Mouse (Mus musculus): ENCODE data around the gene Tnfsf9. TPM values are rescaled to one million over a fixed set of nuclear protein-coding genes. Genes with fewer than 3 reads are reported as not detected.

Tnfsf9 gene
- polyA plus RNA-seq, 2 experiments: 6.8 to 10.6 TPM

DNA sequence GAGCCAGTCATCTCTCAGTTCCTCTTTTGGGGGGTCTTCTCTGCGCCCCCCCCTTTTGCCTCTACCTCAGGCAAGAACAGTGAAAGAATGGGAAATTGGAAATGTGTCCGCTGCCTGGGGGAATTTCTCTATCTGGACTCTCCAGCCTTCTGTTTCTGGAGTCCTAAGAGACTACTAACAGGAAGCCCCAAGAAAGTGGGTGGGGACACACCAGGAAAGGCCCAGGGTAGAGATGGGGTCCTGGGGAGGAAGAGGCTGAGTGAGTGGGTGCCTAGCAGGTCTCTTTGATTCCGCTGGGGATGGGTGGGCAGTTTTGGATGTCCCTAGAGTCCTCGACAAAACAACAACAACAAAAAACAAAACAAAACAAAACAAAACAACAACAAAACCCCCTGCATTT, 629 bp upstream of the Tnfsf9 start:
- no peak for ATAC-seq (ENCODE audit: low FRiP score, low read depth)
- WGBS: 40% methylated on average over 4 of the region's 4 CpGs
- no peak for DNase-seq (ENCODE audit: low spot score)

DNA sequence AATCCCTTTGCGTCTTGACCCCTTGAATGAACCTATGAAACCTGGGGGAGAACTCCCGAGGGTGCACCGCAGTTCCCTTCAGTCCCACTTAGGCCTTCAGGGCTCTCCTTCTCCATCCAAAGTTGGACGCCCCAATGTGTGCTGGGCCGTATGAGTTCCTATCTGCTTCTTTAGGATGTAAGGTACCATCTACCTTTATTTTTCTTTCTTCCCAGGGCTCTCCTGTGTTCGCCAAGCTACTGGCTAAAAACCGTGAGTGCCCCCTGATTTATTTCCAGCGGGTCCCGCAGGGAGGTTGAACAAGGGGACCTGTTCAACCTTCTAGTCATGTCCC, 877 bp downstream of the Tnfsf9 start:
- H3K4me3 ChIP-seq (replicated peaks; ENCODE audit: low read length): peak overlapping the region; percentile 68
- 6% methylated on average over 9 of the region's 9 CpGs for WGBS
- no peaks in the 10 kb centered on the region for H3K36me3 ChIP-seq (ENCODE audit: control insufficient read depth, insufficient read depth, low read length)
- no peaks in the 10 kb centered on the region for H3K27me3 ChIP-seq (ENCODE audit: control insufficient read depth, insufficient read depth, low read length)
- DNase-seq (ENCODE audit: low spot score): no peak
- peaks cover 11% of the 10 kb centered on the region for H3K4me1 ChIP-seq (ENCODE audit: control insufficient read depth, insufficient read depth, low read length)
- no peak overlapping the region for H3K27ac ChIP-seq (replicated peaks; ENCODE audit: low read depth, low read length)
- H3K4me2 ChIP-seq (replicated peaks; ENCODE audit: low read depth, low read length, severe bottlenecking): peak overlapping the region; percentile 78
- peak overlapping the region; percentile 79 for H3K9ac ChIP-seq (ENCODE audit: low read depth, low read length, severe bottlenecking)
- no peaks in the 10 kb centered on the region for H3K9me3 ChIP-seq (ENCODE audit: control insufficient read depth, low read length)
- ATAC-seq (ENCODE audit: low FRiP score, low read depth): no peak
- TF ChIP-seq POLR2A (IDR thresholded peaks at IDR 0.05; ENCODE audit: borderline replicate concordance, extremely low read depth, insufficient read depth, insufficient read length): no peak

More for the DNA sequence above, 629 bp upstream of the Tnfsf9 start:
- Histone ChIP-seq H3K4me3 (replicated peaks; ENCODE audit: low read length) (peak overlapping the region; percentile 68), H3K9me3 (ENCODE audit: control insufficient read depth, low read length) (no peaks in the 10 kb centered on the region), H3K9ac (ENCODE audit: low read depth, low read length, severe bottlenecking) (peak overlapping the region; percentile 79; the same call in 1 of the 2 replicates), H3K27ac (replicated peaks; ENCODE audit: low read depth, low read length) (no peak overlapping the region), H3K4me2 (replicated peaks; ENCODE audit: low read depth, low read length, severe bottlenecking) (peak overlapping the region; percentile 78), H3K36me3 (ENCODE audit: control insufficient read depth, insufficient read depth, low read length) (no peaks in the 10 kb centered on the region), H3K4me1 (ENCODE audit: control insufficient read depth, insufficient read depth, low read length) (peaks cover 11% of the 10 kb centered on the region), H3K27me3 (ENCODE audit: control insufficient read depth, insufficient read depth, low read length) (no peaks in the 10 kb centered on the region)
- TF ChIP-seq POLR2A (IDR thresholded peaks at IDR 0.05; ENCODE audit: borderline replicate concordance, extremely low read depth, insufficient read depth, insufficient read length): no peak

DNA sequence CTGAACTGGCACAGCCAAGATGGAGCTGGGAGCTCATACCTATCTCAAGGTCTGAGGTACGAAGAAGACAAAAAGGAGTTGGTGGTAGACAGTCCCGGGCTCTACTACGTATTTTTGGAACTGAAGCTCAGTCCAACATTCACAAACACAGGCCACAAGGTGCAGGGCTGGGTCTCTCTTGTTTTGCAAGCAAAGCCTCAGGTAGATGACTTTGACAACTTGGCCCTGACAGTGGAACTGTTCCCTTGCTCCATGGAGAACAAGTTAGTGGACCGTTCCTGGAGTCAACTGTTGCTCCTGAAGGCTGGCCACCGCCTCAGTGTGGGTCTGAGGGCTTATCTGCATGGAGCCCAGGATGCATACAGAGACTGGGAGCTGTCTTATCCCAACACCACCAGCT, 1.9 kb downstream of the Tnfsf9 start:
- WGBS: 97% methylated on average over 5 of the region's 5 CpGs
- H3K9me3 ChIP-seq (ENCODE audit: control insufficient read depth, low read length): no peaks in the 10 kb centered on the region
- no peak for DNase-seq (ENCODE audit: low spot score)
- H3K4me1 ChIP-seq (ENCODE audit: control insufficient read depth, insufficient read depth, low read length): peaks cover 11% of the 10 kb centered on the region
- no peak overlapping the region for H3K27ac ChIP-seq (replicated peaks; ENCODE audit: low read depth, low read length)
- no peaks in the 10 kb centered on the region for H3K36me3 ChIP-seq (ENCODE audit: control insufficient read depth, insufficient read depth, low read length)
- H3K4me3 ChIP-seq (replicated peaks; ENCODE audit: low read length): no peak overlapping the region
- no peak overlapping the region for H3K4me2 ChIP-seq (replicated peaks; ENCODE audit: low read depth, low read length, severe bottlenecking)
- no peaks in the 10 kb centered on the region for H3K27me3 ChIP-seq (ENCODE audit: control insufficient read depth, insufficient read depth, low read length)
- no peak overlapping the region for H3K9ac ChIP-seq (ENCODE audit: low read depth, low read length, severe bottlenecking)
- TF ChIP-seq POLR2A (IDR thresholded peaks at IDR 0.05; ENCODE audit: borderline replicate concordance, extremely low read depth, insufficient read depth, insufficient read length): no peak
- no peak for ATAC-seq (ENCODE audit: low FRiP score, low read depth)

DNA sequence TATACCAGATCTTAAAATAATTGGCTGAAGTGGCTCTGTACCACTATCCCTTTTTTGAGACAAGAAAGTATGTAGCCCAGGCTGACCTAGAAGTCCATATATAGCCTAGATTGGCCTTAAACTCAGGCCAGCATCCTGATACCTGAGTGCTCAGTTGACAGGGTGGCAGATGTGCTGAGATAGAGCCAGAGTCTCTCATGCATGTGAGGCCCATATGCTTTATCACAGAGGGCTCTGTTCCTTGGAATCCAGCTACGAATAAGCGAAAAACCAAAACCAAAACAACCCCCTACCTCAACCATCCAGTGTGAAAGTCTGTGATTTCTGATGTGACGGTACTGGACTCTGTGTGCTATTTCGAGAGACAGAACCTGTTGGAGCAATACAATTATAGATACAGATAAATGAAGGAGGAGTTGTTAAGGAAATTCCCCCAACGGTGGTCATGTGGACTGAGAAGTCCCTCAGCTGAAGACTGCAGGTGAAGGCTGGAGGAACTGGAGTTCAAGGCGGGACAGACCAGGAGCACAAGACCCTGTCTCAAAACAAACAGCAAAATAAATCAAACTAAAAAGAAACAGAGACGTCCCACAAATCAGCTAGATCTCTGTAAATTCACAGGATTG, 3.0 kb downstream of the Tnfsf9 start:
- peaks cover 11% of the 10 kb centered on the region for H3K4me1 ChIP-seq (ENCODE audit: control insufficient read depth, insufficient read depth, low read length)
- H3K36me3 ChIP-seq (ENCODE audit: control insufficient read depth, insufficient read depth, low read length): no peaks in the 10 kb centered on the region
- WGBS: 77% methylated on average over 7 of the region's 7 CpGs
- no peak overlapping the region for H3K9ac ChIP-seq (ENCODE audit: low read depth, low read length, severe bottlenecking)
- no peaks in the 10 kb centered on the region for H3K9me3 ChIP-seq (ENCODE audit: control insufficient read depth, low read length)
- no peak overlapping the region for H3K4me2 ChIP-seq (replicated peaks; ENCODE audit: low read depth, low read length, severe bottlenecking)
- H3K27me3 ChIP-seq (ENCODE audit: control insufficient read depth, insufficient read depth, low read length): no peaks in the 10 kb centered on the region
- TF ChIP-seq POLR2A (IDR thresholded peaks at IDR 0.05; ENCODE audit: borderline replicate concordance, extremely low read depth, insufficient read depth, insufficient read length): no peak
- no peak for DNase-seq (ENCODE audit: low spot score)
- no peak overlapping the region for H3K4me3 ChIP-seq (replicated peaks; ENCODE audit: low read length)
- no peak for ATAC-seq (ENCODE audit: low FRiP score, low read depth)
- no peak overlapping the region for H3K27ac ChIP-seq (replicated peaks; ENCODE audit: low read depth, low read length)

DNA sequence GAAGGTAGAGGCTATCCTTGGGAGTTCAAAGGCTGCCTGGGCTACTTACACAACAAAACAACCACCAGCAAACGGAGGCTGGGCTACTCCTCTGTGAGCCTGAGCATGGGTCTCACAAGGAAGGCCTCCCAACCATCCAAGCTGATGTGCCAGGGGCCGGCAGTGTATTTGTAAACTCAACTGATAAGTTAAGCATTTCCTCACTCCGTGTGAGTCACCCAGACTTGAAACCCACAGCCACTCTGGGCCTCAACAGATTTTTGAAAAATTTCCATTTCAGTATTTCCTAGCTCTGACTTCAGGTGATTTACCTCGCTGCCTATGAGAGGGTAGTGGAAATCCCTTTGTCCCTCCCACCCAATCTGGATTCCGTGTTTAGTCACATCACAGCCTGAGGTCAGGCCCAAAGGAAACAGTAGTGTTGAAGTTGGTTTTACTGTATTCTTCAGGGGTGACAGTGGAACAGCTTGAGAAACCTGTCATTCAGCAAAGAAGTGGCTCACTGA, 3.6 kb downstream of the Tnfsf9 start:
- H3K4me2 ChIP-seq (replicated peaks; ENCODE audit: low read depth, low read length, severe bottlenecking): no peak overlapping the region
- ATAC-seq (ENCODE audit: low FRiP score, low read depth) (no peak), DNase-seq (ENCODE audit: low spot score) (no peak)
- no peaks in the 10 kb centered on the region for H3K9me3 ChIP-seq (ENCODE audit: control insufficient read depth, low read length)
- no peak overlapping the region for H3K9ac ChIP-seq (ENCODE audit: low read depth, low read length, severe bottlenecking)
- no peaks in the 10 kb centered on the region for H3K27me3 ChIP-seq (ENCODE audit: control insufficient read depth, insufficient read depth, low read length)
- no peaks in the 10 kb centered on the region for H3K36me3 ChIP-seq (ENCODE audit: control insufficient read depth, insufficient read depth, low read length)
- 44% methylated on average over 5 of the region's 5 CpGs for WGBS
- no peak overlapping the region for H3K4me3 ChIP-seq (replicated peaks; ENCODE audit: low read length)
- H3K27ac ChIP-seq (replicated peaks; ENCODE audit: low read depth, low read length): no peak overlapping the region
- H3K4me1 ChIP-seq (ENCODE audit: control insufficient read depth, insufficient read depth, low read length): peaks cover 11% of the 10 kb centered on the region
- no peak for TF ChIP-seq POLR2A (IDR thresholded peaks at IDR 0.05; ENCODE audit: borderline replicate concordance, extremely low read depth, insufficient read depth, insufficient read length)
